Mouse (Mus musculus) brown adipose tissue, adult 24 weeks (tissue): ENCODE measurements around the gene Chst1. TPM values are rescaled to one million over a fixed set of nuclear protein-coding genes. Genes with fewer than 3 reads are reported as not detected.

Experiments
- H3K27ac ChIP-seq: fragments of 200-500 bp; replicated peaks from 2 replicates; pipeline ENCODE4 v1.5.1; 2012; ENCODE audit warnings: low read depth, mild to moderate bottlenecking, low read length
- H3K4me1 ChIP-seq: fragments of 200-500 bp; 2 replicates; pipeline ENCODE4 v1.6.1; 2012; ENCODE audit warnings: low read length, mixed read lengths; ENCODE audit not compliant: control insufficient read depth, insufficient read depth, insufficient read length
- H3K4me3 ChIP-seq: fragments of 200-500 bp; 2 replicates; pipeline ENCODE4 v1.5.1; 2012; ENCODE audit warnings: low read depth, mild to moderate bottlenecking, low read length, moderate library complexity; ENCODE audit not compliant: insufficient read depth
- polyA plus RNA-seq: library from polyadenylated mRNA; stranded (reverse); fragments of >200 nt; gene quantifications from 2 replicates; pipeline ENCODE4 v1.2.4, GENCODE M21; 2012; ENCODE audit not compliant: missing spikeins, insufficient read depth, insufficient read length

Gene Chst1
- polyA plus RNA-seq, 1 experiment, result 7.8 TPM

DNA sequence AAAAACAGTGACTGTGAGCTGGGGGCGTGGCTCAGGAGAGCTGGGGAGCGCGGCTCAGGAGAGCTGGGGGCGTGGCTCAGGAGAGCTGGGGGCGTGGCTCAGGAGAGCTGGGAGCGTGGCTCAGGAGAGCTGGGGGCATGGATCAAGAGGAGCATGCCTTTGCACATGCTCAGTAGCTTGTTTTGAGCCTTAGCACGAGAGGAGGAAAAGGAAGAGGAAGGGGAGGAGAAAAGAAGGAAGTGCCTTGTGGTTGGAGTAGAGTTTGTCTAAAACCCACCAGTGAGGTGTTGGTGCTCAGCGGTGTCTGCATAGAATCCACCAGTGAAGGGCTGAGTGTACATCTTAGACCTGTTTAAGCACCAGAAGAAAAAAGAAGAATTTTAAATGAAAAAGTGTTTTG is 41.0 kb downstream of the Chst1 start:
- H3K4me1 ChIP-seq, result peaks cover 9% of the 10 kb centered on the region
- H3K27ac ChIP-seq, result no peak overlapping the region
- H3K4me3 ChIP-seq, result no peak overlapping the region

DNA sequence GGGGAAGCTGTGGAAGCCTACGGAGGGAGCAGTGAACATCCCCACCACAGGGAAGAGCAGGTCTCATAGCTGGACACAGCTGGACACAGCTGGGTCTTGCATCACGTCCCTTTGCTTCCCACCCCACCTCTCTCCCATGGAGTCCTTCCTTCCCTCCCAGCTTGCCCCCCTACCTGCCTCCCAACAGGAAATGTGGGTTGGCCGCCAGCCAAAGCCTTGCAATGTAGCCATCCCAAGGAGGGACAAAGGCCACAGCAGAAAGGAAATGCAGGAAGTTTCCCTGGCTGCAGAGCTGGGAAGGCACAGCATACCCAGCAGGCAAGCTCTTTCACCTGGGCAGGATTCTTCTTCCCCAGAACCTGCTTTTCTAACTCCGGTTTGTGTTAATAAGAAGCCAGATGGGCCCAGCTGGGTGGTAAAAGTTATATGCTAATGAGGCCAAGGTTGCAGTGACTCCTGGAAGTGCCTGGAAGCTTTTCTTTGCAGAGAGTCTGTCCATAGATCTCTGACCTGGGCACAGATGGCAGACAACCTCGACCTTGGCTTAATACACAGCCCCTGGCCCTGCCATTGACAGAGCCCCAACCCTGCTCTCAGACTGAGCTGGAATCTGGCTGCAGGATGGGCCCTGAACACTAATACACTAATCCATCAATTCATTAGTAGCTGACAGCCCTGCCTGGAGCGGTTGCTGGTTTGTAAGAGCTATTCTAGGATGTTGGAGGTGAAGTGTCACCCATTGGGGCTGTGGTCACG is 46.0 kb downstream of the Chst1 start:
- H3K27ac ChIP-seq, result peak overlapping the region; percentile 22; the same call in 1 of the 2 replicates
- H3K4me3 ChIP-seq, result no peak overlapping the region
- H3K4me1 ChIP-seq, result peaks cover 9% of the 10 kb centered on the region

DNA sequence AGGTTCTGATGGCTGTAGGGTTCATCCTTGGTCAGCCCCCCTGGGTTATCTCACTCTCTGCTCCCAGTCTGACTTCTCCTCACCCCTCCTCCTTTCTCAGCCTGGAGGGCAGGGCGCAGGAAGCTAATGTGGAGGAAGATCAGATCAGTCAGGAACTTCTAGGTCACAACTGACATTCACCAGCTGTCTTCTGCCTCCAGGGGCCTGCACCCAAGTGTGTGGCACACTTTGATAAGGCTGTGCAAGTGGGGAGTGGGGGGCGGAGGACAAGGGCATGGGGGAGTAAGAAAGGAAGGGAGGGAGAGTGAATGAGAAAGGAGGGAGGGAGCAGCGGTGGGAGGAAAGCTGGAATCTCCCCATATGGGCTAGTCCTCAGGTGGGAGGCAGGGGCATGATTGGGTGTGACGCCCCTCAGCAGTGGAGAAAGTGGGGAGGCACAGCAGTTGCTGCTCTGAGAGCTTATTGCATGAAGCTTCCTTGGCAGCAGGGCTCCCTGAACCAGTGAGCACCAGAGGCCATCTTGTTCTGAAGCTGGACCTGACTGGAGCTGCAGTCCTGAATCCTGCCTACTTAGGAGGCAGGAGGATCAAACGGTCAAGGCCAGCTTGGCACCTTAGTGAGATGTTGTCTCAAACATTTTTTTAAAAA is 49.8 kb downstream of the Chst1 start:
- Histone ChIP-seq H3K4me3 (no peak overlapping the region), H3K4me1 (peaks cover 4% of the 10 kb centered on the region), H3K27ac (no peak overlapping the region)

- no peak overlapping the region for H3K27ac ChIP-seq
- no peak overlapping the region for H3K4me3 ChIP-seq
- no peaks in the 10 kb centered on the region for H3K4me1 ChIP-seq
These were observed 50.9 kb downstream of the Chst1 start for GRCm38 (mm10) chr2:92650428-92650827.

DNA sequence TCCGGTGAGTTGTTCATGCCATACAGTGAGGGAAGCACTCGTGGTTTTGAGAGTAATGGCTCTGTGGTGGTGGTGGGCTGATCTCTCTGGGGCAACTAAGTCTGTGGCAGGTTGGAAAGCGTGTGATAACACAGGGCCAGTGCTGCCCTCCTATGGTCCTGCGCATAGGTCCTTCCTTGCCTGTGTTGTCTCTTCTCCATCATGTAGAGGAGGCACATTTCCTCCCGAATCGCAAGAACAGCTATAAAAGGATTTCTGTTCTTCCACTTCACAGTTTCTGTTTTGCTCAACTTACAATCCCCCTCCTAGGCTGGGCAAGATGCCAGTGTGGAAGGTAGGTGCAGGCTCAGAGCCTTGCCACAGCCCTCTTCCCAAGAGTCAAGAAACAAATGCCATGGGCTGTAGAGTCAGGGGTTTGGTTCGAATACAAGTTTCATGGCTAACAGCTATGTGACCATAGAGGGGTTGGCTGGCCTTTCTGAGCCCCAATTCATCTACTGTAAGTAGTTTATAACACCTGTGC is 51.8 kb downstream of the Chst1 start:
- no peak overlapping the region for H3K27ac ChIP-seq
- H3K4me1 ChIP-seq, result no peaks in the 10 kb centered on the region
- no peak overlapping the region for H3K4me3 ChIP-seq

DNA sequence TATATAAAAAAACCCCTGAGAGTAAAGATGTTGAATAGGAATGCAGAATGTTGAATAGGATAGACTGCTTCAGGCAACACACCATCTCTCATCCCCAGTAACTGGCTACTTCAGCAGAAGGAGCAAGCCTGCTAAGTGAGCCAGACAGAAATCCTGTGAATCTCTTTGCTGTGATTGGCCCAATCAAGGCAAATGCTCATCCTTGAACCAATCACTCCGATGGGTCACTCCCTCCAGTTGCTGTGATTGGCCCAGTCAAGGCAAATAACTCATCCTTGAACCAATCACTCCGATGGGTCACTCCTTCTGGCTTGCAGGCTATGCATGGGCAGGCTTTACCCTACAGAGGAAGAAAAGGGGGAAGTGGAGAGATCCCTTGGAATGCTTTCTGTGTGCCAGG is 57.7 kb downstream of the Chst1 start:
- Histone ChIP-seq H3K4me1 (no peaks in the 10 kb centered on the region), H3K4me3 (no peak overlapping the region), H3K27ac (no peak overlapping the region)

DNA sequence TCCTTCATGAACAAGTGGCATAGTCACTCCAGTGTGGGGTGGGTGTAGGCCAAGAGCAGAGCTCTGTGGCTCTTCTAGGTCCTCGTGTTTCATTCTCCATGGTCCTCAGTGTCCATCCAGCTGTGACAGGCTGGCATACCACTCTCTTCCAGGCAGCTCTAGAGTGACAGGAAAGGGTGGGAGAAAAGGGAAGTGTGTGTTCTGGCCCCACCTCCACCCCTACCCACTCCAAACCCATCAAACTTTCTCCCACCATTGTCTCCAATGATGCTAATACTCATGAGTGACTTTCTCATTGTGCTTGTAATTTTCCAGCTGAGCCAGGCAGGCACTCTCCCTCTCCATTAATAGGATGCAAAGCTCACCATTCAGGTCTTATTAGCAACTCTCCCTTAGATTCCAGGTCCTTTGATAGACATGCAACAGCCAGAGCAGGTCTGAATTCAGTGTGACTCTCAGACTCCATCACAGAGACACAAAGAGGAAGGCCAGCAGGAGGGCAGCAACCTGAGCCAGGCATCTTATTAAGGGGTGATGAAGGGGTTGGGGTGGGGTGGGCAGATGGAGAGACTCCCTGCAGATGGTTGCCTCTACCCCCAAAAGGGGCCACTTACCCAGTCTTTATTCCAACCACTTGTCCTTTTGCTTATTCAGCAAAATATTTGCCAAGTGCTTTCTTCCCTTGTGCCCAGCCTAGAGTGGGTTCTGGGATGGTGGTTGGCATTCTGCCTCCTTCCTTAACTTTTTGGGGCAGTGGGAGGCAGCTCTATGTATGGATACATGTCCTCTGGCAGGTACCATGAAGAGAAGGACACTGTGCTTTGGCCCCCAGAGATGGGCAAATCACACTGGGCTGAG is 59.0 kb downstream of the Chst1 start:
- Histone ChIP-seq H3K27ac (no peak overlapping the region), H3K4me3 (no peak overlapping the region), H3K4me1 (no peaks in the 10 kb centered on the region)

GRCm38 (mm10) chr2:92659491-92660035 is 60.1 kb downstream of the Chst1 start:
- no peak overlapping the region for H3K4me3 ChIP-seq

GRCm38 (mm10) chr2:92662534-92663068 is 63.1 kb downstream of the Chst1 start:
- no peak overlapping the region for H3K4me3 ChIP-seq

More at GRCm38 (mm10) chr2:92659491-92660035, 60.1 kb downstream of the Chst1 start:
- H3K27ac ChIP-seq, result no peak overlapping the region
- no peaks in the 10 kb centered on the region for H3K4me1 ChIP-seq

More at GRCm38 (mm10) chr2:92662534-92663068, 63.1 kb downstream of the Chst1 start:
- H3K4me1 ChIP-seq, result no peaks in the 10 kb centered on the region
- H3K27ac ChIP-seq, result no peak overlapping the region

Other genes with a start within 250 kb of the Chst1 start
- gene Pex16, start 225.0 kb upstream of the Chst1 start, polyA plus RNA-seq, result 78.2 and 89.5 TPM in 2 replicates
- 1.9 TPM in 1 of 2 replicates, not detected in the other for gene Large2, start 224.8 kb upstream of the Chst1 start, polyA plus RNA-seq
- gene 1700029I15Rik, start 217.2 kb upstream of the Chst1 start, polyA plus RNA-seq, result 3.3 and 4.1 TPM in 2 replicates
- gene Mapk8ip1, start 198.4 kb upstream of the Chst1 start, polyA plus RNA-seq, result 9.4 and 9.6 TPM in 2 replicates
- 11.7 and 14.6 TPM in 2 replicates for gene Cry2, start 165.7 kb upstream of the Chst1 start, polyA plus RNA-seq
- gene Slc35c1, start 139.2 kb upstream of the Chst1 start, polyA plus RNA-seq, result 2.9 and 5.5 TPM in 2 replicates